Mouse (Mus musculus) CH12.LX (cell line): ENCODE data around the gene Ptbp1. TPM values are rescaled to one million over a fixed set of nuclear protein-coding genes. Genes with fewer than 3 reads are reported as not detected.
A peak's percentile ranks its signal among the peaks of the same experiment; 100 is the strongest.

Source experiments
- DNase-seq: peaks from one replicate; pipeline ENCODE4 v3.0.0-alpha.2; 2013; ENCODE audit errors: extremely low read depth
- H3K27ac ChIP-seq: 2 replicates; pipeline ENCODE4 v1.5.1; 2012; ENCODE audit warnings: low read depth, mild to moderate bottlenecking, control low read depth, moderate library complexity; ENCODE audit not compliant: insufficient read depth
- H3K27me3 ChIP-seq: replicated peaks from 2 replicates; pipeline ENCODE3; 2012; ENCODE audit warnings: inconsistent platforms
- H3K36me3 ChIP-seq, 2 experiments: replicated peaks in 1 of 2; 2 replicates each; pipeline versions ENCODE3 to v1.6.1; 2012; ENCODE audit warnings: inconsistent platforms in 1 of 2, low read length in 1 of 2, mild to moderate bottlenecking in 1 of 2, mixed read lengths in 1 of 2, moderate library complexity in 1 of 2; ENCODE audit not compliant: control insufficient read depth in 1 of 2, insufficient read depth in 1 of 2
- H3K4me1 ChIP-seq, 2 experiments: 2 replicates each; pipeline ENCODE4 v1.6.1; 2012; ENCODE audit warnings: inconsistent platforms in 1 of 2, moderate library complexity in 1 of 2; ENCODE audit not compliant: insufficient read depth in 2 of 2, control insufficient read depth in 1 of 2
- H3K4me2 ChIP-seq: 2 replicates; pipeline ENCODE4 v1.6.1; 2012; ENCODE audit warnings: low read depth, mild to moderate bottlenecking, control low read depth; ENCODE audit not compliant: poor library complexity, insufficient read depth, severe bottlenecking
- H3K4me3 ChIP-seq, 3 experiments: fragments of 150-350 bp in 1 of 3; sonication (generic) in 1 of 3; replicated peaks in 1 of 3; 2 replicates each; pipeline versions ENCODE3 to v1.5.1; 2011 to 2012; ENCODE audit warnings: low read depth in 2 of 3, low read length in 2 of 3, mild to moderate bottlenecking in 2 of 3, moderate library complexity in 2 of 3, control low read depth in 1 of 3, improper control_type of control experiment in 1 of 3, inconsistent platforms in 1 of 3, mixed read lengths in 1 of 3; ENCODE audit not compliant: poor library complexity in 1 of 3
- H3K79me2 ChIP-seq: replicated peaks from 2 replicates; pipeline ENCODE4 v1.6.1; 2012; ENCODE audit warnings: mild to moderate bottlenecking, moderate library complexity; ENCODE audit not compliant: control insufficient read depth, poor library complexity, insufficient read depth, severe bottlenecking; ENCODE audit errors: extremely low read depth
- H3K9ac ChIP-seq: 2 replicates; pipeline ENCODE4 v1.6.1; 2012; ENCODE audit warnings: low read depth, mild to moderate bottlenecking, control low read depth, moderate library complexity; ENCODE audit not compliant: insufficient read depth
- H3K9me3 ChIP-seq: replicated peaks from 2 replicates; pipeline ENCODE3; 2012; ENCODE audit warnings: low read length, inconsistent platforms, mixed read lengths
- BHLHE40 ChIP-seq: IDR thresholded peaks from 2 replicates; pipeline ENCODE4 v1.6.1; 2011; ENCODE audit warnings: mild to moderate bottlenecking, low read depth, low read length, improper control_type of control experiment
- ELF1 ChIP-seq: IDR thresholded peaks from 2 replicates; pipeline ENCODE4 v1.6.1; 2014; ENCODE audit warnings: low read depth, mild to moderate bottlenecking, inconsistent platforms, low read length, improper control_type of control experiment
- IRF4 ChIP-seq: IDR thresholded peaks from 2 replicates; pipeline ENCODE4 v1.6.1; 2014; ENCODE audit warnings: low read depth, mild to moderate bottlenecking, inconsistent platforms, low read length, improper control_type of control experiment
- JUN ChIP-seq: IDR thresholded peaks from 2 replicates; pipeline ENCODE4 v1.6.1; 2011; ENCODE audit warnings: low read depth, mild to moderate bottlenecking, low read length, improper control_type of control experiment, moderate library complexity; ENCODE audit not compliant: insufficient read depth
- MAFK ChIP-seq: IDR thresholded peaks from 2 replicates; pipeline ENCODE4 v1.6.1; 2011; ENCODE audit warnings: low read length, improper control_type of control experiment; ENCODE audit not compliant: insufficient replicate concordance
- MAZ ChIP-seq: IDR thresholded peaks from 2 replicates; pipeline ENCODE4 v1.6.1; 2012; ENCODE audit warnings: low read depth, mild to moderate bottlenecking, inconsistent platforms, low read length, improper control_type of control experiment, moderate library complexity
- MYC ChIP-seq: IDR thresholded peaks from 2 replicates; pipeline ENCODE4 v1.6.1; 2011; ENCODE audit warnings: low read depth, mild to moderate bottlenecking, improper control_type of control experiment, low read length
- NELFE ChIP-seq: IDR thresholded peaks from 2 replicates; pipeline ENCODE4 v1.6.1; 2011; ENCODE audit warnings: low read depth, low read length, improper control_type of control experiment
- NRF1 ChIP-seq: IDR thresholded peaks from 2 replicates; pipeline ENCODE4 v1.6.1; 2014; ENCODE audit warnings: low read depth, mild to moderate bottlenecking, inconsistent platforms, low read length, improper control_type of control experiment, moderate library complexity
- RAD21 ChIP-seq: IDR thresholded peaks from 2 replicates; pipeline ENCODE4 v1.6.1; 2011; ENCODE audit warnings: low read depth, mild to moderate bottlenecking, low read length, improper control_type of control experiment, moderate library complexity
- RCOR1 ChIP-seq: conservative IDR thresholded peaks from 2 replicates; pipeline ENCODE4 v1.6.1; 2012; ENCODE audit warnings: low read depth, mild to moderate bottlenecking, inconsistent platforms, low read length, improper control_type of control experiment
- SIN3A ChIP-seq: IDR thresholded peaks from 2 replicates; pipeline ENCODE4 v1.6.1; 2012; ENCODE audit warnings: low read length, improper control_type of control experiment, inconsistent platforms
- SMC3 ChIP-seq: IDR thresholded peaks from 2 replicates; pipeline ENCODE4 v1.6.1; 2011; ENCODE audit warnings: low read depth, low read length, improper control_type of control experiment
- TBP ChIP-seq: conservative IDR thresholded peaks from 2 replicates; pipeline ENCODE4 v1.6.1; 2011; ENCODE audit warnings: low read depth, low read length, improper control_type of control experiment
- TCF12 ChIP-seq: IDR thresholded peaks from 2 replicates; pipeline ENCODE4 v1.6.1; 2014; ENCODE audit warnings: low read depth, mild to moderate bottlenecking, inconsistent platforms, low read length, improper control_type of control experiment
- ZMIZ1 ChIP-seq: IDR thresholded peaks from 2 replicates; pipeline ENCODE4 v1.6.1; 2012; ENCODE audit warnings: low read depth, mild to moderate bottlenecking, inconsistent platforms, low read length, improper control_type of control experiment
- ZNF384 ChIP-seq: IDR thresholded peaks from 2 replicates; pipeline ENCODE4 v1.6.1; 2012; ENCODE audit warnings: low read depth, low read length, improper control_type of control experiment, inconsistent platforms
- dilution Hi-C: fragments of 300-500 bp; cut with MboI; formaldehyde crosslinking; loops from 2 replicates; pipeline ENCODE4 v1.14.3; 2020; ENCODE audit warnings: low sequenced_read_pairs; ENCODE audit not compliant: extremely low pct_unique_long_range_greater_than_20kb, extremely low pct_ligation_motif_present
- in situ Hi-C: fragments of 300-500 bp; cut with MboI; formaldehyde crosslinking; loops from 3 replicates; pipeline ENCODE4 v1.14.3; 2019; ENCODE audit warnings: low sequenced_read_pairs, low pct_ligation_motif_present, low pct_unique_long_range_greater_than_20kb, mixed read lengths
- polyA plus RNA-seq: library from polyadenylated mRNA; unstranded; fragments of >175 nt; gene quantifications from 2 replicates; pipeline ENCODE4 v1.2.1, GENCODE M21; 2012; ENCODE audit warnings: low read depth; ENCODE audit not compliant: insufficient read length
- total RNA-seq, 2 experiments: library from RNA; depleted of rRNA; stranded (reverse); fragments of 300-350 nt in 1 of 2; fragments of >200 nt in 1 of 2; gene quantifications; 2 replicates each; pipeline ENCODE4 v1.2.3; 2012 to 2014

Ptbp1 gene
- total and polyA plus RNA-seq, 3 experiments: 252 to 497 (median 284) TPM

DNA sequence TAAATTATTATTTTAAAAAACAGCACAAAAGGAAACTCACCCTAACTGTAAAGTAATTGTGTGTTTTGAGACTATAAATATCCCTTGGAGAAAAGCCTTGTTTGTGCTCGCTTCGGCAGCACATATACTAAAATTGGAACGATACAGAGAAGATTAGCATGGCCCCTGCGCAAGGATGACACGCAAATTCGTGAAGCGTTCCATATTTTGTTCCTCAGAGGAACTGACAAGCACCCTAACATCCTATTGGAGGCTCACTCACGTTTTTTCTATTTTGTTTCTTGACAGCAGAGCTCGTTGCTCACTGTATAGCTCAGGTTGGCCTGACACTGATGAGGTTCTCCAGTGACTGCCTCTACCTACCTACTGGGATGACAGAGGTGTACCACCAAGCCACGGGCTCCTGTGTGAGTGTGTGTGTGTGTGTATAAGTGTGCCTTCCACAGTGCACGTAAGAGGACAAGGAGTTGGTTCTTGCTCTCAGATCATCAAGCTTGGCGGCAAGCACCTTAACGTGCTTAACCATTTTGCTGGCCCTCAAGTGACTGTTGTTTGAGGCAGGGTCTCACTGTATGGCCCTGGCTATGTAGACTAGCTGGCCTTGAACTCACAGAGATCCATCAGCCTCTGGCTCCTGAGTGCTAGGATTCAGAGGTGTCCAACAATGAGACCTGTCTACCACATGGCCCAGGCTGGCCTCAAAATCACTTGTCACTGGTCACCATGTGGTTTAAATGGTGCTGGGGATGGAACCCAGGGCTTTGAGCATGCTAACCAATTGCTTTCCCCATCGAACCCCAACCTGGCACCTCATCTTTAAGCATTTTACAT lies 55.1 kb downstream of the Ptbp1 start:
- peaks cover 7 to 19% of the 10 kb centered on the region in 2 experiments for H3K4me1 ChIP-seq
- in situ Hi-C loops: no loop called here
- peak overlapping the region; percentile 42; the same call in 1 of the 2 replicates for H3K27ac ChIP-seq
- H3K4me3 ChIP-seq: peak overlapping the region; percentile 9 to 68 (median 48)
- peaks cover 5% of the 10 kb centered on the region for H3K9me3 ChIP-seq
- no peaks in the 10 kb centered on the region for H3K27me3 ChIP-seq
- DNase-seq: peak; percentile 62
- H3K36me3 ChIP-seq: peaks cover 23 to 71% of the 10 kb centered on the region in 2 experiments
- dilution Hi-C loops: no loop called here
- H3K4me2 ChIP-seq: 0 out of 2 replicates have a peak overlapping the region, but pooled peaks have one; percentile 17
- no peaks in the 10 kb centered on the region for H3K79me2 ChIP-seq
- TF ChIP-seq RCOR1 (no peak), NRF1 (peak; percentile 68), MAFK (peak; percentile 94), ELF1 (peak; percentile 90), BHLHE40 (peak; percentile 50; the same call in 1 of the 2 replicates), SMC3 (no peak), TBP (peak; percentile 99)
- no peak overlapping the region for H3K9ac ChIP-seq

DNA sequence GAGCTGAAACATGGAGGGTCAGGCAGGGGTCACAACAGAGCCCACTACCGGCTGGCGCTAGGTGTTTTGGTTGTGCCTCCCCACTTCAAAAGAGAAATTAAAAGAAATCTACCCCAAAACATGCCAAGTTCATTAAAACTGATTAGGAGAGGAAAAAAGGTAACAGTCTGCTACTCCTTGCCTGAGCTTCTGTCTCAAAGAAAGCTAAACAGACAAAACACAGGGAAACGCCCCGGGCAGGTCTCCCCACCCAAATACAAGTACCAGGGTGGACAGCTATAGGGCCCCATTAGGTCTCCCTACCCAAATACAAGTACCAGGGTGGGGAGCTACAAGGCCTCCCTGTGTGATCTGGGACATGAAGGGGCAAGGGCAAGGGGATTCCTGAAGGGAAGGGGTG lies 56.3 kb downstream of the Ptbp1 start, which contains the start of gene Gm26602:
Gene Gm26602 (plus strand): TSS at position 301 of the 400 bp plus-strand sequence.
- Histone ChIP-seq H3K4me2 (no peak within 1 kb of the TSS), H3K36me3 (peaks cover 15 to 64% of the 10 kb centered on the region in 2 experiments), H3K79me2 (no peaks in the 10 kb centered on the region), H3K27me3 (no peaks in the 10 kb centered on the region), H3K9me3 (no peaks in the 10 kb centered on the region), H3K27ac (no peak within 1 kb of the TSS), H3K9ac (no peak within 1 kb of the TSS), H3K4me1 (peaks cover 11 to 32% of the 10 kb centered on the region in 2 experiments), H3K4me3 (no peak within 1 kb of the TSS)
- no peak for DNase-seq
- in situ Hi-C loops (no loop called here), dilution Hi-C loops (no loop called here)
- TF ChIP-seq MYC (no peak), TCF12 (no peak), MAFK (no peak), RAD21 (no peak), ZNF384 (no peak), NELFE (no peak), JUN (no peak), MAZ (no peak), TBP (no peak), NRF1 (no peak), SMC3 (no peak), ZMIZ1 (no peak), SIN3A (no peak), ELF1 (no peak), IRF4 (no peak)
